Mouse (Mus musculus): ENCODE results near the gene Lrrn2. TPM values are rescaled to one million over a fixed set of nuclear protein-coding genes. Genes with fewer than 3 reads are reported as not detected.

The Lrrn2 gene
- total RNA-seq (2021): 1 to 10 TPM; 8.0 to 8.6 TPM

GRCm38 (mm10) chr1:132880161-132881005 lies at the start of gene Lrrn2:
Lrrn2 (plus strand) TSS chr1:132880273.
- peak; percentile 51 for DNase-seq

GRCm38 (mm10) chr1:132831963-132832362 lies 48.1 kb upstream of the Lrrn2 start:
- DNase-seq: no peak

GRCm38 (mm10) chr1:132834037-132834436 lies 46.0 kb upstream of the Lrrn2 start:
- DNase-seq: no peak

GRCm38 (mm10) chr1:132836895-132837294 lies 43.2 kb upstream of the Lrrn2 start:
- DNase-seq: no peak

- no peak for DNase-seq
These were observed 42.4 kb upstream of the Lrrn2 start for GRCm38 (mm10) chr1:132837691-132838090.

- DNase-seq: no peak
These were observed 41.7 kb upstream of the Lrrn2 start for GRCm38 (mm10) chr1:132838371-132838770.

GRCm38 (mm10) chr1:132843612-132844011 lies 36.5 kb upstream of the Lrrn2 start:
- no peak for DNase-seq

GRCm38 (mm10) chr1:132844088-132844804 lies 35.8 kb upstream of the Lrrn2 start:
- peak; percentile 88 for DNase-seq

- DNase-seq: no peak
These were observed 34.3 kb upstream of the Lrrn2 start for GRCm38 (mm10) chr1:132845766-132846165.

GRCm38 (mm10) chr1:132850809-132851208 lies 29.3 kb upstream of the Lrrn2 start:
- DNase-seq: no peak

- no peak for DNase-seq
These were observed 28.8 kb upstream of the Lrrn2 start for GRCm38 (mm10) chr1:132851296-132851695.

GRCm38 (mm10) chr1:132851771-132852170 lies 28.3 kb upstream of the Lrrn2 start:
- peak; percentile 79 for DNase-seq

GRCm38 (mm10) chr1:132853312-132853711 lies 26.8 kb upstream of the Lrrn2 start:
- peak; percentile 71 for DNase-seq

- DNase-seq: no peak
These were observed 21.3 kb upstream of the Lrrn2 start for GRCm38 (mm10) chr1:132858516-132859383.

GRCm38 (mm10) chr1:132864220-132864619 lies 15.9 kb upstream of the Lrrn2 start:
- no peak for DNase-seq

- DNase-seq: no peak
These were observed 14.5 kb upstream of the Lrrn2 start for GRCm38 (mm10) chr1:132865585-132865984.

GRCm38 (mm10) chr1:132870327-132870726 lies 9.7 kb upstream of the Lrrn2 start:
- no peak for DNase-seq

- no peak for DNase-seq
These were observed 992 bp upstream of the Lrrn2 start for GRCm38 (mm10) chr1:132878951-132879610.

GRCm38 (mm10) chr1:132879801-132880160 lies 292 bp upstream of the Lrrn2 start:
- no peak for DNase-seq

GRCm38 (mm10) chr1:132881041-132881761 lies 1.1 kb downstream of the Lrrn2 start:
- DNase-seq: peak; percentile 37

GRCm38 (mm10) chr1:132881836-132882235 lies 1.8 kb downstream of the Lrrn2 start:
- no peak for DNase-seq

All from heart, postnatal 4 days (tissue).